Mouse (Mus musculus) small intestine, adult 2 months (tissue): ENCODE results near the gene Aff4.

Source experiments
- CTCF ChIP-seq: fragments of 200-500 bp; IDR thresholded peaks from 2 replicates; pipeline ENCODE4 v1.5.1; 2012; ENCODE audit warnings: low read depth, mild to moderate bottlenecking, control low read depth, inconsistent platforms, low read length, moderate library complexity, mixed read lengths; ENCODE audit not compliant: insufficient replicate concordance, insufficient read length; ENCODE audit errors: extremely low read depth
- POLR2A ChIP-seq: fragments of 200-500 bp; IDR thresholded peaks from 2 replicates; pipeline ENCODE4 v1.6.1; 2012; ENCODE audit warnings: low read depth, mild to moderate bottlenecking, control low read depth, inconsistent platforms, low read length, moderate library complexity

DNA sequence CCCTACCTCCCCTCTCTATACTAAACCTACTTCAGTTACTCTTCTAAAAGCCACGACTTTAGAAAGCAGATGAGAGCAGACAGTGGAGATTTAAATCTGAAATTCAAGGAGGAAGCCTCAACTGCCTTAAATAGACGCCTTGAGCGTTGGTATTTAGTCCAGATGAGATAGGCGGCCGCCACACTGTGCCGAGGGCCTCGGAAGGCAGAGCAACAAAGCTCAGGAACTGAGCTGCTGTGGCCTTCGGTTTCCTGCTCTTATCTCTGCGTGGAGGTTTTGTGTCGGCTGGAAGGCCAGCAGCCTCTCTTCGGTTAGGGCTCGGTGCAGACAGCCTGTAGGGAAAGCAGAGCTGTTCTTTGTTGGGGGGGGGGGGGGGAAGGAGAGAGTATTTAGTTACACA is 91.3 kb downstream of the Aff4 start:
- TF ChIP-seq POLR2A: no peak
- TF ChIP-seq CTCF: no peak
